Mouse (Mus musculus): ENCODE data around the gene Car14. TPM values are rescaled to one million over a fixed set of nuclear protein-coding genes. Genes with fewer than 3 reads are reported as not detected.

Gene Car14
- total RNA-seq, 2 experiments from 2014 or later: 9.3 to 10.1 TPM

DNA sequence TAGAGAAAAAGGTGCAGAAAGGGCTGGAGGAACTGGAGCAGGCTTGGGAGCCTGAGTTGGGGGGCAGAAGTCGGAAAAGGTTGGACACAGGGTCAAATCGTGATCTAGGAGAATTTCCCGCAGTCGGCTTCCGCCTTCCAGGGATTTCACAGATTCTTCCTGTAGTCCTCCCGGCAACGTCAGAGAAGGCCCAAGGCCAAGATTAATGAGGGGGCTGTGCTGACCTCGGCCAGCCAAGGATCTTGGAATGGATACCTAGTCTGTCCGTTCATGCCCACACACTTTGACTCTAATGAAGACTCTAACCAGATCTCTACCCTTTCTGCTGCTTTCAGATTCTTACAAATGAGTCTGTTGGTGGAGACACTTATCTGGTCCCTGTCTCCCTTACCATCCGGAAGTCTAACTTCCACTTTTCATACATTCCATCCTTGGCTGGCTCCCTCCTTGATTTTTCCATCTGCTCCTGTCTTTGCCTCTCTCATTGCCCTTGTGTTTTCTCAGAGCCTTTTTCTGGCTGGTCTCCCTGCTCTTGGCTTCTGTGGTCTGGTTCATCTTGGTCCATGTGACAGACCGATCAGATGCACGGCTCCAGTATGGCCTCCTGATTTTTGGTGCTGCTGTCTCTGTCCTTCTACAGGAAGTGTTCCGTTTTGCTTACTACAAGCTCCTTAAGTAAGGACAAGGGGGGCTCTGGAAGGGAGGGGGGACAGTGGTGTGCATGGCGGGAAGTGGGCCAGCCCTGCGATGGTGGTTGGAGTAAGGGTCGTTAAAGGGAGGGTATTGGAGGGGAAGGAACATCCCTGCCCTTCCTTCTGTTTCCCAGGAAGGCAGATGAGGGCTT, 10.0 kb downstream of the Car14 start:
- DNase-seq (ENCODE audit: low spot score in 2 of 2): peak; percentile 53 to 64
- intact Hi-C loops (cut with DNase I): no loop called here

DNA sequence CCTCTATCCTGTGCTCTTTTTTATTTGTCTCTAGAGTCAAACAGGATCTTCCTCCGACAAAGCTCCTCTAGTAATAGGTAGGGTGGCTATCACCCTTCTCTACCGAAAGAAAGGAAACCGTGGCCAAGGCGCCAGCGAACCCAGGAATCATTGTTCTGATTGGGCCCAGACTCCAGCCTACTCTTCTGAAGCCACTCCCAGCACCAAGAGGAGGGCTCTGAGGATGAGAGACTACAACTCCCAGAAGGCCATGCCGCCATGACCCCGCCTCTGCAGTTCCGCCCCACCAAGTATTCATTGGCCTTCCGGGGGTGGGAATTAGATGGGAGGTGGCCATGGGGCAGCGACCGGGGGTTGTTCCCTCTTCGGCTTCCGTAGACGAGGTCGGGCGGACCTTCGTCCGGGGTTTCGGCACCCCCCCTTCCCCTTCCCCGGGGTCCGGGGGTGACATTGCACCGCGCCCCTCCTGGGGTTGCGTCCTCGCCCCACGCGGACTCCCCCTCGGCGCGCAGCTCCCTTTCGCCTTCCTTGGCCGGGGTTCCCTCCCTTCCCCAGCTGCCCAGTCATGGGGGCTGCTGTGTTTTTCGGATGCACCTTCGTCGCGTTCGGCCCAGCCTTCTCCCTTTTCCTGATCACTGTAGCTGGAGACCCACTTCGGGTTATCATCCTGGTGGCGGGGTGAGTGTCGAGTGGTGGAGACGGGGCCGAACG, 10.7 kb downstream of the Car14 start, which contains the start of gene Aph1a:
Gene Aph1a (plus strand): TSS at position 364 of the 711 bp plus-strand sequence.
- DNase-seq (ENCODE audit: low spot score in 2 of 2): peak; percentile 95 to 99
- intact Hi-C loops (cut with DNase I): loop anchor here (1.0 kb wide), 1 partner anchor 11 kb away; the partner anchor contains the start of gene Ciart

DNA sequence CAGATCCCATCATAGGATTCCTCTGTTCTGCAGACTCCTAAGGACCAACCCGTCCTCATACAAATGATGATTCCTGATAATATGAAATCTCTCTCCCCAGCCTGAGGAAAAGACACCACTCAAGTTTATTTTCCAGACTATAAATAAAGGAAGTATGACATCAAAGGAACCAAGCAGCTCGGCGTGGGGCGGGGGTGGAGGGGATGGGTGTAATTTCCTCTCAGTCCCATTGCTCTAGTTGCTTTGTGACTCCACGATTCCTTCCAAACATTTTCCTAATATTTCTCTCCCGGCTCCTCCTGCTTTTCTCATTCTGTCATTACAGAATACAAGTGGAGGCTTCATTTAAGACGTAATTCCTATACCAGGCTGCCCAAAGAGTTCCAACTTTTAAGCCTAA, 11.4 kb downstream of the Car14 start:
- intact Hi-C loops (cut with DNase I): loop anchor here (1.0 kb wide), 1 partner anchor 11 kb away; the partner anchor contains the start of gene Ciart
- no peak for DNase-seq (ENCODE audit: low spot score in 2 of 2)

DNA sequence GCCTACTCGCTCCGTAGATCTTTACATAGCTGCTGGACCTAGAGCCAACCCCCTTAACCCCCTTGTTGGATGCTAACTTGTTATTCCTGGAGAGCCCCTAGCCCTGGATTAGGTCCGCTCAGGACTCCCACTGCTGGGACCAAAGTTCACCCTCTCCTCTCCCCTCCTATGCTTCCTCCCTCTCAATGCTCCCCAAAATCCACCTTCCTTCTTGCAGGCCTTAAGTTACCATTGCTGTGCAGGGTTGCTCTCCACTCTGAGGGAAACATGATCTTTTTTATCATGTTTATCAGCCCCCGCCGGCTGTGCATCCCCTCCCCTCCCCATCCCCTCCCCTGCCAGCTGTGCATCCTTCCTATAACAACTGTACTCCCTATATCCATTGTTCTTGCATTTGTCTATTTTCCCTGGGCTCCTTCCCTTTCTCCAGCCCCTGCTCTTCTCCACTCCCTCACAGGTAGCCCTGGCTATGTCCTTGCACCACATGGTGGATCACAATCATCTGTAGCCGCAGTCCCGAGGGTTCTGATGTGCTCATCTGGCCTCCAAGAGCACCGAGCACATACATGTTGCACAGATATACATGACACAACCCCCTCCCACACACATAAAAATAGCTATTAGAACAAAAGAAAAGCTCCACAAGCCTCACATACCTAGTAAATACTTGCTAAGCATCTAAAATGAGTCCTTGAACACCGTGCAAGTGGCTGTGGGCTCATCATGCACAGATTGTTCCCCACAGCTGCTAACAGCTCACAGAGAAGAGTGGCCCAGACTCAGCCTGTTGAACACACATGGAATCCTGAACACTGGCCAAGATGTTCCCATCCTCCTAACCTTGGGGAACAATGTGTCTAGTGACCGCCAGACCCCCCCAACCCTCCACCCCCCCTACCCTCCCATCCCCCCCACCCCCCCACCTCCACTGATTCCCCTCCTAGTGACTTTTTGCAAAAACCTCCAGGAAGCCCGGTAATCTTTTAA, 12.1 kb downstream of the Car14 start:
- intact Hi-C loops (cut with DNase I): loop anchor here (1.0 kb wide), 1 partner anchor 10 kb away; the partner anchor contains the start of gene Ciart
- DNase-seq (ENCODE audit: low spot score in 2 of 2): no peak

DNA sequence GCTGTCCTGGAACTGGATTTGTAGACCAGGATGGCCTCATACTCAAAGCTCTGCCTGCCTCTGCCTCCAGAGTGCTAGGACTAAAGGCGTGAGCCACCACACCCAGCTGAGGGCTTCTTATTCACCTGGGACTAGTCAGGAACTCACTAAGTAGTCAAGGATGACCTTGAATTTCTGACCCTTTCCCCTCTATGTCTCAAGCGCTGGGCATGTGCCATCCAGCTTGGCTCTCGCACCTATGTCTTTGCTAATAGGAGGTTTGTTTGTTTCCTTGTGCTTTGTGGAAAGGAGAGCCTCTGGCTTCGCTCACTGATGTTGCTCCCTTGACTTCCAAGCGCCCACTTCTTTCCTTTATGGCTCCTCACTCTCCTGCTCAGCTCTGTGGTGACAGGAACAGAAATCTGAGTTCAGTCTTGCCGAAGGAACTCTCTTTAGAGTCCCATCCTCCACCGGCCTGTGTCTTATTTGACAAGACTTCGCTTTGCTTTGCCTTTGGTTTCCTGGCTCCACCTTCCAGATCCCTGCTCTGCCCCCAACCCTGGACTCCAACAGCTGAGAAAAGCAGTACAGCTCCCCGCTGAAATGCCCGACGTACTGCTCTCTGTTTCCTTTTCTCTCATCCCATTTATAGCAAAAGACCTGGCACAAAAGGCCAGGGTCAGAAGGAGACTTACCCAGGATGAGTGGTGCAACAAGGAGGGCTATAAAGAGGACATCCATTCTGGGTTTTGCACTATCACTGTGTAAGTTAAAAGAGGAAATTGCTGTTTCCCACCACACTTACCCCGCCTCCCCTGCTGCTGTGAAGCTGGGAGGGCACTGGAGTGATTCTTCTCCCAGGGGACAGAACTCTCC, 13.1 kb downstream of the Car14 start, which contains the start of gene BC028528:
Gene BC028528 (minus strand): TSS at position 795 of the 855 bp plus-strand sequence.
- intact Hi-C loops (cut with DNase I): no loop called here
- DNase-seq (ENCODE audit: low spot score in 2 of 2): no peak

DNA sequence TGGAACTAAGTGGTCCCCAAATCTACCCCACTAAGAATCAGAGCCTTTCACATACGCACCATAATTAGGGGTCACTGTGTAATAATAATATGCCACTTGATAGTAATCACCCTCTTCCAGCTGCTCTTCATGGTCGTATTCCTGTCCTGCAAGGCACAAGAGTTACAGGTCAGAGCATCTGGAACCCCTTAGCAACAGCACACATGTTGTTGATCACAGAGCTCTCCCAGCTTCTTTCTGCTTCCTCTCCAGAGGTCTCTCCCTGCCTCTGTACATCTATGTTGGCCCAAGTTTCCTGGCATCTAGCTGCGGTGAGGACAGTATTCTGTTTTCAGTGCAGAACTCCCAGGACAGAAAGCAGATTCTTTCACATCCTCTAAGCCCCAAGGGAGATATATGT, 14.8 kb downstream of the Car14 start:
- intact Hi-C loops (cut with DNase I): loop anchor here (10.0 kb wide), 1 partner anchor 165 kb away; the partner anchor contains the start of gene Vps45
- no peak for DNase-seq (ENCODE audit: low spot score in 2 of 2)

DNA sequence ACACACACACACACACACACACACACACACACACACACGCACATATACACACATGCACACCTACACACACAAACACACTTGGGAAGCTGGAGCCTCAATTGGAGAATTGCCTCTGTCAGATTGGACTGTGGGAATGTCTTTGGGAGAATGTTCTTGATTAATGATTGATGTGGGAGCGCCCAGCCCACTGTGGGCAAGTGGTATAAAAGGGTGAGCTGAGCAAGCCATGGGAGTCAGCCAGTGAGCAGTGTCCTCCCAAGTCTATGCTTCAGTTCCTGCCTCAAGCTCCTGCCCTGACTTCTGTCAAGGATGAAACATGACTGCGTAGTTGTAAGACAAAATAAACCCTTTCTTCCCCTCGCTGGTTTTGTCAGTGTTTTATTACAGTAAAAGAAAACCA, 16.9 kb downstream of the Car14 start:
- intact Hi-C loops (cut with DNase I): loop anchor here (10.0 kb wide), 1 partner anchor 167 kb away; the partner anchor contains the start of gene Vps45
- DNase-seq (ENCODE audit: low spot score in 2 of 2): no peak

DNA sequence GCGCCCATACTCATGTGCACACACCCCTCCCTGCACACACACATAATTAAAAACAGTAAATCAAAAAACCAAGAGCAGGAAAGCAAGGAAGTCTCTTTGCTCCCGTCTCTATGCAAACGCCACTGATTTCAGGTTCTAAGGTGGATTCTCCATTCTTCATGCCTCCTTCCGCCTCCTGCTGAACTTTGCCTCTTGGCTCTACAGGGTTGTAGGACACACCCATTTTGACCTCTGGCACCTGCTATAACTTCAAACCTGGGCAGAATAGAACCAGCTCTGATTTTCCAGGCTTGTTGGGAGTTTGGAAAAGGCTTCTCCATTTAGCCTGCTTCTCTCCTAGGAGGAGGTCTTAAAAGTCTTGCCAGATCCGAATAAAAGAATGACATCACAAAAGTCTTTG, 20.1 kb downstream of the Car14 start:
- intact Hi-C loops (cut with DNase I): loop anchor here (10.0 kb wide), 1 partner anchor 170 kb away; the partner anchor contains the start of gene Vps45
- no peak for DNase-seq (ENCODE audit: low spot score in 2 of 2)

DNA sequence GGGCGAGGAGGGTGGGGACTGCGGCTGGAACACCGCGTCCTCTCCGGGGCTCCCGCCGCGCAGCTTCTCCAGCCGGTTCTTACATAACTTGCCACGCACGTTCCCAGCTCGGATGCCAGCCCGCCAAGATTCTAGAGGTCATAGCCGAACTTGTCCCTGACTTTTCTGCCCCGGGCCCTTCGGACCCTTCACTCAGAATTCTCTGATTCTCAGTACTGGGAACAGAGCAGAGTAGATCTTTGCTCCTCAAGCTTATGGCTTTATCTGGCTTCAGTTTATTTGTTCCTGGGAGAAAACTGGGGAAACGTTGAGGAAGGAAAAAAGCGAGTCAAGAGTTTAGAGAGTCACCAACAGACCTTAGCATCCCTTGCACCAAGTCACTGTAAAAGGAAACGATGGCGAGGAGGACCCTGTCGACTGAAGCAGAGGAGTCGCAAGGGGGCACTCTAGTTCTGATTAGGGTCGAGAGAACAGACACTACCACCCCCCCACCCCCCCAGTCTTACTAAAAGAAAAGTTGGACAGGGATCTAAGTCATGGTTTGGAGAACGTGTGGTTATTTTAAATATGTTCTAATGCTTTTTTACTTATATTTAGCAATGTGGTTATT, 21.6 kb downstream of the Car14 start:
- DNase-seq (ENCODE audit: low spot score in 2 of 2): peak; percentile 76 to 85
- intact Hi-C loops (cut with DNase I): loop anchor here (1.0 to 10.0 kb wide), 5 partner anchors 10 to 172 kb away; partner anchors contain the start of genes Anp32e, Aph1a and Vps45

DNA sequence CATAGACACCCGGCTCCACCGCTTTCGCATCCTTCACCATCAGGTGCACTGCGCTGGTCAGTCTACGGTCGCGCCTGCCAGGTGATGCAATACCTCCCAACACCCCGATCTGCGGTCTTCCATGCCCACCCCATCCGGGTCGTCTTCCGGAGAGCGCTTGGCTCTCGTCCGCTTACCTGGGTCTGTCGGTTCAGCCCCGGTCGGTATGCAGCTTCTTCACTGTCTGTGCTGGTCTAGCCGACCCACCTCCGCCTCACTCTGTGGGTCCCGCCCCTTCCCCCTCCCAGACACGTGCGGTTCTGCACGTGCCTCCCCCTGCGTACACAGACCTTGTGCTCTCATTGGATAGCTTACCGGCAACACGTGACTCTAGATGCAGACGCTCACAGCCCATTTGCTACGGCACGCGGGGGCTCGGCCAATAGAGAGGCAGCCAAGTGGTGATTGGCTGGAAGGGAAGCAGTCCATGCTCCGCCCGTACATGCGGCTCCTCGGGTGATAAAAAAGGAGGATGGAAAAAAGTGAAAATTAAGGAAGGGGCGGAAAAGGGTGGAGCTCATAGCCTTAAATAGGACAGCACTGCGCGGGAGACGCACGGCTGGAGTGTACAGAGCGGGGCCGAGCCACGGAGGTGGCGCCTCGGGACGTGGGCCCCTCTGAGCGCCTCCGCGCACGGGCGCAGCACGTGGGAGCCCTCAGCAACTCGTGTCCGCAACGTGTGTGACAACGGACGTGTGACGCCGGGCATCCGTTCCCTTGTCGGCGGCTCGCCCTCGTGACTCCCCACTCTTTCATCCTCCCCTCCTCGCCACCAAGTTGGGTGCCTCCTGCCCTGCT, 22.3 kb downstream of the Car14 start, which contains the start of gene Ciart:
Gene Ciart (minus strand): TSS at position 273 of the 837 bp plus-strand sequence.
- intact Hi-C loops (cut with DNase I): loop anchor here (1.0 to 10.0 kb wide), 5 partner anchors 11 to 173 kb away; partner anchors contain the start of genes Anp32e, Aph1a and Vps45
- DNase-seq (ENCODE audit: low spot score in 2 of 2): peak; percentile 97 to 99

DNA sequence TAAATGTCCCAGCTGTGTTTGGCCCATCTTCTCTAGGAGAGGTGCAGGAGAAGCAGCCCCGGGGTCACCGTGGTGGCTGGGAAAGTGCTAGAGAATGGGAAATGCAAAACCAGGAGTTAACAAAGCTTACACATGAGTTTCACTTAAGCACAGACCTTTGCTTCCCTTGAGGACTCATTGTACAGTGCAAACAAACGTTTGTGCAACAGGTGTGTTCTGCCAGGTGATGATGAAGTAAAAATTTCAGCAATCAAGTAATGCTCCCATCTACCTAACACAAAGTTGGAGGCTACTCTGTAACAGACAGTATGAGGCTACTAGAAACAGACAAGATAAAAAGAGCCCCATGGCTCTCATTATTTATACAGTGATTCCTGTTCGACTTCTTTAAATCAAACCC, 25.4 kb downstream of the Car14 start:
- intact Hi-C loops (cut with DNase I): no loop called here
- DNase-seq (ENCODE audit: low spot score in 2 of 2): no peak

DNA sequence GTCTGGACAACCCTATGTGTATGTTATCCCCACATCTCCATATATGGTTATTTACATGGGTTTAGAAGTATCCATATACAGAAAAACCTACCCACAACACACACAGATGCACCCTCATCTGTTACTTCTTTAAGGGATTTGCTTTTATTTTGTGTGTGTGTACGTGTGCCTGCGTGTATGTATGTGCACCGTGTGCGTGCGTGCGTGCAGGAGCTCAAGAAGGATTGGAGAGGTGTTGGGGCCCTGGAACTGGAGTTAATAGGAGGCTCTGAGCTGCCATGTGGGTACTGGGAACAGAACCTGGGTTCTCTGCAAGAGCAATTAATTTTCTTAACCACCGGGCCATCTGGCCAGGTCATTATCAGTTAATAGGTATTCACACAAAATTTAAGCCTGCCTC, 32.4 kb downstream of the Car14 start:
- DNase-seq (ENCODE audit: low spot score in 2 of 2): no peak
- intact Hi-C loops (cut with DNase I): no loop called here

DNA sequence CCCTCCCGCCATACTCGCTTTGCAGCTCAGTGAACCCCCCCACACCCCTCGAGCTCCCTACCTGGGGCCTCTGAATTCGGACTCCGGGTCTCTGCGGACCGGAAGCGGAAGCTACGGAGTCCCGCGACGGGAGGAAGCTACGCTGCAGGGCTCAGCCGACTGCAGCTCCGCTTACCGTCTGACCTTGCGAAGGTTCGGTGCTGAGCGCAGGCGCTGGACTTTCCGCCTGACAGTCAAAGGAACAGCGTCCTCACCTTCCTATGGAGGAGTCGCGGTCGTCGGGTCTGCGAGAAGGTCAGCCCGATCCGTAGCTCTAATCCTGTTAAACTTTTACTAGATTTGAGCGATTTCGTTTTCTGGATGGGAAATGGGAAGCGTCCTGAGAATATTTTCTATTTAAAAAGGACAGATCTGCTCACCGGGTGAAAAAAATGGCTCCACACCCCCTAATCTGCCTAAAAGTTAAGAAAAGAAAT, 33.1 kb downstream of the Car14 start, which contains the start of gene Mrps21:
Gene Mrps21 (minus strand): TSS at position 128 of the 476 bp plus-strand sequence.
- DNase-seq (ENCODE audit: low spot score in 2 of 2): peak; percentile 86 to 93
- intact Hi-C loops (cut with DNase I): no loop called here

DNA sequence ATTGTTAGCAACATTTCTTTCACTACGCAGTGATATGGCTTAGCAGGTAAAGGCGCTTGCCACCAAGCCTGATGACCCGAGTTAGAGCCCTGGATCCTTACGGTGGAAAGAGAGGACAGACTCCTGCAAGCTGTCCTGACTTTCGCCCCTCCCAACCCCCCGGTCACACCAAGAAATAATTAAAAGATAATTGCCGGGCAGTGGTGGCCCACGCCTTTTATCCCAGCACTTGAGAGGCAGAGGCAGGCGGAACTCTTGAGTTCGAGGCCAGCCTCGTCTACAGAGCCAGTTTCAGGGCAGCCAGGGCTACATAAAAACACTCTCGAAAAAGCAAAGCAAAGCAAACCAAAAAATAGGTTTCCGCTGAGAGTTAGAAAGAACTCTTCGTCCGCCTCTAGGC, 33.5 kb downstream of the Car14 start:
- intact Hi-C loops (cut with DNase I): no loop called here
- no peak for DNase-seq (ENCODE audit: low spot score in 2 of 2)

DNA sequence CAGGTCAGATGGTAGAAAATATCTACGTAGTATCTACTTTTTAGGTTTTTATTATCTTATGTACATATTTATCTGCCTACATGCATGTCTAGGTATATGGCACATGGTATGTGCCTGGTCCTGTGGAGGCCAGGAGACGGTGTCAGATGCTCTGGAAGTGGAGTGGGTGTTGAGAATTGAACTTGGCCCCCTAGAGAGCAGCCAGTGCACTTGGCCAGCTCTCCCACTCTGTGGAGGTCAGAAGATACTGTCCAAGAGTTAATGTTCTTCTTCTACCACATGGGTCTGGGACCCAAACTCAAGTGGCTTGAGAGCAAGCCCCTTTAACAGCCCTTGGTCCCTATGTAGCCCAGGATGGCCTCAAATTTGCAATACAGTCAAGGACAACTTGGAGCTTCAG, 37.1 kb downstream of the Car14 start:
- DNase-seq (ENCODE audit: low spot score in 2 of 2): no peak
- intact Hi-C loops (cut with DNase I): no loop called here

DNA sequence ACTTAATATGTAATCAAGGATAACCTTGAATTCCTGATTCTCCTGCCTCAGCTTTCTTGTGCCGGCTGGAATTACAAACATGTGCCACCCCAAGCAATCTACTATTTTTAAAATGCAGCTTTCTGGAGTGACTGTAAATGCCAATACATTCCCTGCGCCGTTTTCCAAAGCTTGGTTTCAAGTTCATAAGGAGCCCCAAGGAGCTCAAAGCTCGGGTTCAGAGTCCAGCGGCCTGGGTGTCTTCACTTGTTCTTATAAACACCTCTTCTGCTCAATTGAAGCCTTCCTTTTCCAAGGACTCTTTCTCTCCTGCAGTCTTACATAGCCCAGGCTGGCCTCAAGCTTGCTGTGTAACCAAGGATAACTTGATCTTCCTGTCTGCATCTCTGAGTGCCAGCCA, 38.4 kb downstream of the Car14 start:
- intact Hi-C loops (cut with DNase I): no loop called here
- no peak for DNase-seq (ENCODE audit: low spot score in 2 of 2)
